Mouse (Mus musculus) olfactory bulb, adult 2 months (tissue): ENCODE data around the gene Tbc1d10b. TPM values are rescaled to one million over a fixed set of nuclear protein-coding genes. Genes with fewer than 3 reads are reported as not detected.

ENCODE experiments used
- H3K27ac ChIP-seq: fragments of 200-500 bp; 2 replicates; pipeline ENCODE4 v1.5.1; 2012; ENCODE audit warnings: low read depth, low read length; ENCODE audit not compliant: insufficient read depth
- H3K4me1 ChIP-seq: fragments of 200-500 bp; 2 replicates; pipeline ENCODE4 v1.6.1; 2012; ENCODE audit warnings: low read length; ENCODE audit not compliant: control insufficient read depth, insufficient read depth
- H3K4me3 ChIP-seq: fragments of 200-500 bp; 2 replicates; pipeline ENCODE4 v1.5.1; 2012; ENCODE audit warnings: mild to moderate bottlenecking, low read depth, low read length, moderate library complexity; ENCODE audit not compliant: insufficient read depth
- CTCF ChIP-seq: fragments of 200-500 bp; IDR thresholded peaks from 2 replicates; pipeline ENCODE4 v1.5.1; 2012; ENCODE audit warnings: low read depth, mild to moderate bottlenecking, low read length, moderate library complexity; ENCODE audit not compliant: insufficient read depth
- POLR2A ChIP-seq: fragments of 200-500 bp; IDR thresholded peaks from 2 replicates; pipeline ENCODE4 v1.6.1; 2012; ENCODE audit warnings: mild to moderate bottlenecking, low read depth, low read length, moderate library complexity; ENCODE audit not compliant: insufficient read depth
- WGBS: fragments of 180-500 bp; shearing (Covaris S2); methylation state at CpG from one replicate; pipeline ENCODE4 v1.1.7; 2018; 5-methylcytosine and 5-hydroxymethylcytosine counted together
- polyA plus RNA-seq: library from polyadenylated mRNA; stranded (reverse); fragments of >200 nt; gene quantifications from 2 replicates; pipeline ENCODE4 v1.2.4, GENCODE M21; 2012; ENCODE audit warnings: low replicate concordance; ENCODE audit not compliant: missing spikeins, insufficient read depth, insufficient read length

Gene Tbc1d10b
- polyA plus RNA-seq, 1 experiment = not detected

GRCm38 (mm10) chr7:127147901-127148300, 60.4 kb downstream of the Tbc1d10b start:
- WGBS = 70% methylated on average over 3 of the region's 3 CpGs

More at GRCm38 (mm10) chr7:127147901-127148300, 60.4 kb downstream of the Tbc1d10b start:
- no peaks in the 10 kb centered on the region for H3K4me1 ChIP-seq
- TF ChIP-seq CTCF (no peak), POLR2A (no peak)
- no peak overlapping the region for H3K27ac ChIP-seq
- no peak overlapping the region for H3K4me3 ChIP-seq

Other genes with a start within 250 kb of the Tbc1d10b start
- gene Cdipt, start 232.6 kb downstream of the Tbc1d10b start, polyA plus RNA-seq = 241 TPM in 1 of 2 replicates, not detected in the other
- gene Cdiptos, start 232.4 kb downstream of the Tbc1d10b start, polyA plus RNA-seq = not detected in 2 replicates
- gene Mvp, start 193.8 kb downstream of the Tbc1d10b start, polyA plus RNA-seq = not detected in 2 replicates
- gene Pagr1b, start 192.0 kb downstream of the Tbc1d10b start, polyA plus RNA-seq = not detected in 2 replicates
- not detected in 2 replicates for gene Pagr1a, start 191.1 kb downstream of the Tbc1d10b start, polyA plus RNA-seq
- not detected in 2 replicates for gene Gm42742, start 187.4 kb downstream of the Tbc1d10b start, polyA plus RNA-seq
- not detected in 2 replicates for gene Prrt2, start 187.3 kb downstream of the Tbc1d10b start, polyA plus RNA-seq
- gene Maz, start 181.4 kb downstream of the Tbc1d10b start, polyA plus RNA-seq = 437 and 572 TPM in 2 replicates
- not detected in 2 replicates for gene Kif22, start 166.0 kb downstream of the Tbc1d10b start, polyA plus RNA-seq
- not detected in 2 replicates for gene Zg16, start 121.1 kb downstream of the Tbc1d10b start, polyA plus RNA-seq
- not detected in 2 replicates for gene AI467606, start 117.1 kb downstream of the Tbc1d10b start, polyA plus RNA-seq
- gene Qprt, start 86.2 kb downstream of the Tbc1d10b start, polyA plus RNA-seq = not detected in 2 replicates
- gene Spn, start 70.6 kb downstream of the Tbc1d10b start, polyA plus RNA-seq = not detected in 2 replicates
- not detected in 2 replicates for gene Cd2bp2, start 12.4 kb downstream of the Tbc1d10b start, polyA plus RNA-seq
- not detected in 2 replicates for gene Mylpf, start 422 bp upstream of the Tbc1d10b start, polyA plus RNA-seq
- gene Zfp553, start 24.6 kb upstream of the Tbc1d10b start, polyA plus RNA-seq = not detected in 2 replicates
- gene Sept1, start 24.7 kb upstream of the Tbc1d10b start, polyA plus RNA-seq = 2,394 TPM in 1 of 2 replicates, not detected in the other
- gene Zfp771, start 35.8 kb upstream of the Tbc1d10b start, polyA plus RNA-seq = not detected in 2 replicates
- gene Dctpp1, start 52.2 kb upstream of the Tbc1d10b start, polyA plus RNA-seq = not detected in 2 replicates
- not detected in 2 replicates for gene Sephs2, start 65.6 kb upstream of the Tbc1d10b start, polyA plus RNA-seq
- gene Itgal, start 87.8 kb upstream of the Tbc1d10b start, polyA plus RNA-seq = 156 TPM in 1 of 2 replicates, not detected in the other
- gene Zfp768, start 137.1 kb upstream of the Tbc1d10b start, polyA plus RNA-seq = not detected in 2 replicates
- gene Zfp747, start 167.6 kb upstream of the Tbc1d10b start, polyA plus RNA-seq = not detected in 2 replicates
- not detected in 2 replicates for gene 9130019O22Rik, start 178.7 kb upstream of the Tbc1d10b start, polyA plus RNA-seq
- gene E430018J23Rik, start 185.2 kb upstream of the Tbc1d10b start, polyA plus RNA-seq = not detected in 2 replicates
- gene Zfp764, start 198.4 kb upstream of the Tbc1d10b start, polyA plus RNA-seq = not detected in 2 replicates
- gene Zfp688, start 213.6 kb upstream of the Tbc1d10b start, polyA plus RNA-seq = not detected in 2 replicates
- gene Zfp689, start 240.7 kb upstream of the Tbc1d10b start, polyA plus RNA-seq = not detected in 2 replicates